Mouse (Mus musculus): ENCODE data around the gene Snx9.

GRCm38 (mm10) chr17:5980860-5981259, 139.7 kb downstream of the Snx9 start:
- TF ChIP-seq CHD2 (IDR thresholded peaks at IDR 0.05; ENCODE audit: low read depth, low read length) (no peak), ZC3H11A (IDR thresholded peaks at IDR 0.05; ENCODE audit: borderline replicate concordance, low read depth, low read length) (no peak), ZNF384 (IDR thresholded peaks at IDR 0.05; ENCODE audit: low read depth, low read length) (no peak), MAFK (IDR thresholded peaks at IDR 0.05; ENCODE audit: insufficient read depth, low read depth, low read length) (no peak), HCFC1 (IDR thresholded peaks at IDR 0.05; ENCODE audit: borderline replicate concordance, insufficient read depth, low read length) (no peak)

All from ES-E14 (cell line).